In genomic region chr5:5925796-5926195, GRCm38 (mm10) we compare ENCODE assay signal across 22 mouse cellular contexts.
DNase-seq lines count a peak whose midpoint lies in the region; ATAC-seq lines count a peak whose summit lies in the region.
"Had no signal": no experiment of that assay in that cellular context is flagged by ENCODE, and none has a peak within 500 bp of the region (broad histone marks: within the 10 kb centered on the region; RNA-seq: fewer than 3 reads in every experiment).

No protein-coding gene starts in this region.

- H3K4me2 ChIP-seq in hindbrain, embryonic 13.5 days, result no peak overlapping the region
- no peak overlapping the region for H3K4me2 ChIP-seq in hindbrain, embryonic 12.5 days (replicated peaks)
- H3K4me2 ChIP-seq: heart, embryonic 15.5 days; intestine, embryonic 15.5 days; limb, embryonic 13.5 days; liver, embryonic 13.5 days; lung, embryonic 14.5 days had no signal

- H3K4me3 ChIP-seq in hindbrain, embryonic 13.5 days, result no peak overlapping the region
- H3K4me3 ChIP-seq in hindbrain, embryonic 12.5 days, result no peak overlapping the region
- H3K4me3 ChIP-seq: forebrain, embryonic 10.5 days; heart, embryonic 15.5 days; intestine, embryonic 15.5 days; left cerebral cortex, adult 2 months; limb, embryonic 13.5 days; liver, embryonic 13.5 days had no signal

- H3K27ac ChIP-seq in hindbrain, embryonic 13.5 days, result no peak overlapping the region
- H3K27ac ChIP-seq in hindbrain, embryonic 12.5 days, result no peak overlapping the region
- H3K27ac ChIP-seq: forebrain, embryonic 10.5 days; heart, embryonic 15.5 days; intestine, embryonic 15.5 days; left cerebral cortex, adult 2 months; limb, embryonic 13.5 days; liver, embryonic 13.5 days had no signal

- WGBS in hindbrain, embryonic 13.5 days, result 78% methylated on average over 3 of the region's 3 CpGs
- 71% methylated on average over 3 of the region's 3 CpGs for WGBS in hindbrain, embryonic 12.5 days

- no peaks in the 10 kb centered on the region for H3K36me3 ChIP-seq in hindbrain, embryonic 13.5 days
- no peaks in the 10 kb centered on the region for H3K36me3 ChIP-seq in hindbrain, embryonic 12.5 days
- H3K36me3 ChIP-seq: forebrain, embryonic 10.5 days; heart, embryonic 15.5 days; intestine, embryonic 15.5 days; limb, embryonic 13.5 days; liver, embryonic 13.5 days had no signal

- no peaks in the 10 kb centered on the region for H3K9me3 ChIP-seq in hindbrain, embryonic 13.5 days
- H3K9me3 ChIP-seq in hindbrain, embryonic 12.5 days (replicated peaks), result no peaks in the 10 kb centered on the region
- H3K9me3 ChIP-seq: forebrain, embryonic 10.5 days; heart, embryonic 15.5 days; intestine, embryonic 15.5 days; limb, embryonic 13.5 days; liver, embryonic 13.5 days had no signal

- peak; percentile 21 for DNase-seq in layer of hippocampus, adult 11-12 months (ENCODE audit: low spot score)
- no peak for DNase-seq in layer of hippocampus, adult 9-11 months
- DNase-seq in right cerebral cortex, adult 2 months (ENCODE audit: low spot score in 2 of 2), result peak; percentile 8 to 17
- DNase-seq in right cerebral cortex, postnatal 36 days (ENCODE audit: low spot score in 2 of 2), result no peak
- DNase-seq in right cerebral cortex, postnatal 4 days, result peak; percentile 15
- no peak for DNase-seq in gastrocnemius, adult 8-10 months (ENCODE audit: low spot score in 2 of 2)
- DNase-seq: cerebellum, postnatal 36 days; gastrocnemius, postnatal 25 days; heart, postnatal 4 days; liver, embryonic 13.5 days; lung, embryonic 14.5 days; lung, postnatal 36 days; spleen, adult 18-20 months; thymus, adult 2 months had no signal

- ATAC-seq in hindbrain, embryonic 13.5 days (ENCODE audit: low FRiP score), result 0 out of 2 replicates have a peak, but pooled peaks have one; percentile 43
- no peak for ATAC-seq in hindbrain, embryonic 12.5 days (ENCODE audit: low FRiP score)
- ATAC-seq: intestine, embryonic 15.5 days; midbrain, embryonic 16.5 days had no signal

- H3K27me3 ChIP-seq in hindbrain, embryonic 13.5 days, result no peaks in the 10 kb centered on the region
- no peaks in the 10 kb centered on the region for H3K27me3 ChIP-seq in hindbrain, embryonic 12.5 days
- H3K27me3 ChIP-seq: heart, embryonic 15.5 days; intestine, embryonic 15.5 days; limb, embryonic 13.5 days; liver, embryonic 13.5 days had no signal

- H3K4me1 ChIP-seq in hindbrain, embryonic 13.5 days (replicated peaks), result no peaks in the 10 kb centered on the region
- H3K4me1 ChIP-seq in hindbrain, embryonic 12.5 days, result no peaks in the 10 kb centered on the region
- H3K4me1 ChIP-seq: forebrain, embryonic 10.5 days; heart, embryonic 15.5 days; intestine, embryonic 15.5 days; limb, embryonic 13.5 days; liver, embryonic 13.5 days had no signal

- no peak overlapping the region for H3K9ac ChIP-seq in hindbrain, embryonic 13.5 days
- H3K9ac ChIP-seq in hindbrain, embryonic 12.5 days, result no peak overlapping the region
- H3K9ac ChIP-seq: heart, embryonic 15.5 days; intestine, embryonic 15.5 days; limb, embryonic 13.5 days; liver, embryonic 13.5 days; lung, embryonic 14.5 days had no signal

Comparison
In these comparisons a context has a peak if more than half of its experiments do, and no peak if none do; other contexts are left out.
1. DNase-seq: peak in layer of hippocampus, adult 11-12 months (single experiment), right cerebral cortex, adult 2 months (2 of 2) and right cerebral cortex, postnatal 4 days (single experiment); none in layer of hippocampus, adult 9-11 months (single experiment), right cerebral cortex, postnatal 36 days (0 of 2) and gastrocnemius, adult 8-10 months (0 of 2).